Comparison of ENCODE assay signal across 10 mouse cellular contexts in the genomic region with DNA sequence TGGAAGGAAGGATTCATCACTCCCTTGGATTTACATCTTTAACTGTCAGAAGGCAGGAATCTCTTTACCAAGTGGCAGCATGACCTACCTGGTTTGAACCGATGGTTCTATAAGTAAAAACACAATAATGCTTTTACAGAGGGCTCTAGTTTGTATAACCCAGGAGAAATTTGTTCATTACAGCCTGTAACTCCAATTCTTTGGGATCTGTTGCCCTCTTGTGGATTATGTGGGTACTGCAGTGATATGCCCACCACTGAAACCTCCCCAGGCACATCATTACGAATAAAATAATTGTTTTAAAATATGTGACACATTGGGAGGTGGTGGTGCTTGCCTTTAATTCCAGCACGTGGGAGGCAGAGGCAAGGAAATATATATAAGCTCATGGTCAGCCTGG.
A peak's percentile ranks its signal among the peaks of the same experiment; 100 is the strongest.
DNase-seq lines count a peak whose midpoint lies in the region; ATAC-seq lines count a peak whose summit lies in the region.
"Had no signal": no experiment of that assay in that cellular context is flagged by ENCODE, and none has a peak within 500 bp of the region (broad histone marks: within the 10 kb centered on the region; RNA-seq: fewer than 3 reads in every experiment).

No protein-coding gene starts in this region.

- H3K27me3 ChIP-seq in kidney, embryonic 16.5 days (ENCODE audit: insufficient read depth, low read length): no peaks in the 10 kb centered on the region
- H3K27me3 ChIP-seq in hindbrain, embryonic 16.5 days (replicated peaks; ENCODE audit: control insufficient read depth, insufficient read depth, low read length): no peaks in the 10 kb centered on the region
- H3K27me3 ChIP-seq in limb, embryonic 11.5 days (ENCODE audit: control insufficient read depth, insufficient read depth, low read length): no peaks in the 10 kb centered on the region
- H3K27me3 ChIP-seq in neural tube, embryonic 14.5 days (ENCODE audit: control insufficient read depth, insufficient read depth, low read length): no peaks in the 10 kb centered on the region
- H3K27me3 ChIP-seq: embryonic facial prominence, embryonic 12.5 days; lung, embryonic 15.5 days had no signal

- H3K9ac ChIP-seq in kidney, embryonic 16.5 days (replicated peaks; ENCODE audit: low read length): no peak overlapping the region
- no peak overlapping the region for H3K9ac ChIP-seq in hindbrain, embryonic 16.5 days (ENCODE audit: low read depth, low read length)
- no peak overlapping the region for H3K9ac ChIP-seq in limb, embryonic 11.5 days (ENCODE audit: low read length)
- H3K9ac ChIP-seq in neural tube, embryonic 14.5 days (replicated peaks; ENCODE audit: low read depth, low read length): no peak overlapping the region
- H3K9ac ChIP-seq: embryonic facial prominence, embryonic 12.5 days; lung, embryonic 15.5 days had no signal

- H3K4me2 ChIP-seq in kidney, embryonic 16.5 days (replicated peaks; ENCODE audit: low read depth, low read length): no peak overlapping the region
- H3K4me2 ChIP-seq in hindbrain, embryonic 16.5 days (ENCODE audit: low read length): no peak overlapping the region
- H3K4me2 ChIP-seq in limb, embryonic 11.5 days (ENCODE audit: low read depth, severe bottlenecking): no peak overlapping the region
- H3K4me2 ChIP-seq in neural tube, embryonic 14.5 days (ENCODE audit: low read depth, low read length): no peak overlapping the region
- H3K4me2 ChIP-seq: embryonic facial prominence, embryonic 12.5 days; lung, embryonic 15.5 days had no signal

- peak; percentile 12 to 44 for DNase-seq in kidney, adult 8-10 months
- peak; percentile 25 for DNase-seq in adrenal gland, adult 2 months
- peak; percentile 53 for DNase-seq in embryo, embryonic 9.5 days (ENCODE audit: extremely low spot score)
- DNase-seq in limb, embryonic 11.5 days (ENCODE audit: low spot score): peak; percentile 76
- peak; percentile 8 to 10 for DNase-seq in urinary bladder, postnatal 36 days (ENCODE audit: low spot score in 2 of 2)

- H3K27ac ChIP-seq in kidney, embryonic 16.5 days (ENCODE audit: low read length): no peak overlapping the region
- H3K27ac ChIP-seq in hindbrain, embryonic 16.5 days (ENCODE audit: low read depth, low read length): no peak overlapping the region
- H3K27ac ChIP-seq in limb, embryonic 11.5 days (replicated peaks; ENCODE audit: low read depth, low read length): no peak overlapping the region
- no peak overlapping the region for H3K27ac ChIP-seq in neural tube, embryonic 14.5 days (ENCODE audit: low read depth, low read length)
- H3K27ac ChIP-seq: embryonic facial prominence, embryonic 12.5 days; lung, embryonic 15.5 days had no signal

- no peaks in the 10 kb centered on the region for H3K9me3 ChIP-seq in kidney, embryonic 16.5 days (ENCODE audit: low read length)
- H3K9me3 ChIP-seq in hindbrain, embryonic 16.5 days (ENCODE audit: control insufficient read depth, low read length): no peaks in the 10 kb centered on the region
- no peaks in the 10 kb centered on the region for H3K9me3 ChIP-seq in limb, embryonic 11.5 days (ENCODE audit: control insufficient read depth, low read length)
- H3K9me3 ChIP-seq in neural tube, embryonic 14.5 days (ENCODE audit: control insufficient read depth, low read length): no peaks in the 10 kb centered on the region
- H3K9me3 ChIP-seq: embryonic facial prominence, embryonic 12.5 days; lung, embryonic 15.5 days had no signal

- WGBS in kidney, embryonic 16.5 days: 7% methylated on average over 3 of the region's 3 CpGs
- WGBS in hindbrain, embryonic 16.5 days: 10% methylated on average over 3 of the region's 3 CpGs
- WGBS in limb, embryonic 11.5 days: 16% methylated on average over 3 of the region's 3 CpGs
- 10% methylated on average over 3 of the region's 3 CpGs for WGBS in neural tube, embryonic 14.5 days

- no peaks in the 10 kb centered on the region for H3K4me1 ChIP-seq in kidney, embryonic 16.5 days (ENCODE audit: insufficient read depth, low read length)
- no peaks in the 10 kb centered on the region for H3K4me1 ChIP-seq in hindbrain, embryonic 16.5 days (ENCODE audit: control insufficient read depth, insufficient read depth, low read depth, low read length)
- H3K4me1 ChIP-seq in limb, embryonic 11.5 days (ENCODE audit: control insufficient read depth, insufficient read depth, low read length): no peaks in the 10 kb centered on the region
- H3K4me1 ChIP-seq in neural tube, embryonic 14.5 days (ENCODE audit: control insufficient read depth, insufficient read depth, low read length): no peaks in the 10 kb centered on the region
- H3K4me1 ChIP-seq: embryonic facial prominence, embryonic 12.5 days; lung, embryonic 15.5 days had no signal

- no peak overlapping the region for H3K4me3 ChIP-seq in kidney, embryonic 16.5 days (ENCODE audit: low read length)
- H3K4me3 ChIP-seq in hindbrain, embryonic 16.5 days (ENCODE audit: low read length): no peak overlapping the region
- no peak overlapping the region for H3K4me3 ChIP-seq in limb, embryonic 11.5 days (ENCODE audit: low read depth, low read length)
- no peak overlapping the region for H3K4me3 ChIP-seq in neural tube, embryonic 14.5 days (ENCODE audit: low read depth, low read length)
- H3K4me3 ChIP-seq: embryonic facial prominence, embryonic 12.5 days; lung, embryonic 15.5 days had no signal

- no peak for ATAC-seq in kidney, embryonic 16.5 days (ENCODE audit: low FRiP score, low TSS enrichment)
- ATAC-seq in hindbrain, embryonic 16.5 days: peak; percentile 48; the same call in 1 of the 2 replicates
- no peak for ATAC-seq in limb, embryonic 11.5 days (ENCODE audit: insufficient number of reproducible peaks, low FRiP score, low TSS enrichment, low read depth)
- ATAC-seq in neural tube, embryonic 14.5 days (ENCODE audit: low read depth): peak; percentile 49; the same call in 1 of the 2 replicates

- H3K36me3 ChIP-seq in kidney, embryonic 16.5 days (ENCODE audit: insufficient read depth, low read length): no peaks in the 10 kb centered on the region
- H3K36me3 ChIP-seq in hindbrain, embryonic 16.5 days (ENCODE audit: control insufficient read depth, insufficient read depth, low read length): no peaks in the 10 kb centered on the region
- no peaks in the 10 kb centered on the region for H3K36me3 ChIP-seq in limb, embryonic 11.5 days (ENCODE audit: control insufficient read depth, insufficient read depth, low read length)
- H3K36me3 ChIP-seq in neural tube, embryonic 14.5 days (ENCODE audit: control insufficient read depth, insufficient read depth, low read length): no peaks in the 10 kb centered on the region
- H3K36me3 ChIP-seq: embryonic facial prominence, embryonic 12.5 days; lung, embryonic 15.5 days had no signal

Comparison
In these comparisons a context has a peak if more than half of its experiments do, and no peak if none do; other contexts are left out.
1. DNase-seq: peak in every context shown above with its lines; median percentile 76 in limb, embryonic 11.5 days; 53 in embryo, embryonic 9.5 days; 28 in kidney, adult 8-10 months; 25 in adrenal gland, adult 2 months; 9 in urinary bladder, postnatal 36 days.
2. ATAC-seq: peak in hindbrain, embryonic 16.5 days (single experiment) and neural tube, embryonic 14.5 days (single experiment); none in kidney, embryonic 16.5 days (single experiment) and limb, embryonic 11.5 days (single experiment).